ENCODE assay signal across 17 mouse cellular contexts in genomic region chr17:34172528-34172927, GRCm38 (mm10). TPM values are rescaled to one million over a fixed set of nuclear protein-coding genes. Genes with fewer than 3 reads are reported as not detected.
DNase-seq lines count a peak whose midpoint lies in the region; ATAC-seq and TF ChIP-seq lines count a peak whose summit lies in the region.
"Had no signal": no experiment of that assay in that cellular context is flagged by ENCODE, and none has a peak within 500 bp of the region (broad histone marks: within the 10 kb centered on the region; RNA-seq: fewer than 3 reads in every experiment).

No protein-coding gene starts in this region.

- 0 out of 2 replicates have a peak, but pooled peaks cover 4% of the 10 kb centered on the region for H3K9me3 ChIP-seq in intestine, postnatal 0 days (ENCODE audit: control insufficient read depth)
- peaks cover 16% of the 10 kb centered on the region for H3K9me3 ChIP-seq in intestine, embryonic 16.5 days (ENCODE audit: control insufficient read depth, low read length)
- no peaks in the 10 kb centered on the region for H3K9me3 ChIP-seq in midbrain, postnatal 0 days (ENCODE audit: low read length)
- peaks cover 13% of the 10 kb centered on the region; the same call in 1 of the 2 replicates for H3K9me3 ChIP-seq in midbrain, embryonic 13.5 days
- H3K9me3 ChIP-seq in MEL (replicated peaks; ENCODE audit: insufficient read depth, low read length): no peaks in the 10 kb centered on the region
- peaks cover 22% of the 10 kb centered on the region; the same call in 1 of the 2 replicates for H3K9me3 ChIP-seq in forebrain, embryonic 13.5 days (replicated peaks)
- H3K9me3 ChIP-seq: midbrain, embryonic 15.5 days had no signal

- H3K27ac ChIP-seq in intestine, postnatal 0 days (ENCODE audit: low read depth, low read length): no peak overlapping the region
- H3K27ac ChIP-seq in intestine, embryonic 16.5 days (ENCODE audit: low read length): no peak overlapping the region
- H3K27ac ChIP-seq in midbrain, postnatal 0 days (ENCODE audit: low read depth, low read length): no peak overlapping the region
- H3K27ac ChIP-seq in midbrain, embryonic 13.5 days: no peak overlapping the region
- no peak overlapping the region for H3K27ac ChIP-seq in MEL (ENCODE audit: control insufficient read depth, low read depth, low read length)
- H3K27ac ChIP-seq in forebrain, embryonic 13.5 days: no peak overlapping the region
- H3K27ac ChIP-seq: forebrain, embryonic 12.5 days; hindbrain, embryonic 14.5 days; midbrain, embryonic 15.5 days had no signal

- no peak overlapping the region for H3K4me2 ChIP-seq in intestine, postnatal 0 days (replicated peaks; ENCODE audit: low read depth)
- no peak overlapping the region for H3K4me2 ChIP-seq in intestine, embryonic 16.5 days (ENCODE audit: low read depth, low read length)
- H3K4me2 ChIP-seq in midbrain, postnatal 0 days (ENCODE audit: low read depth, low read length, poor library complexity, severe bottlenecking): no peak overlapping the region
- H3K4me2 ChIP-seq in midbrain, embryonic 13.5 days (replicated peaks): no peak overlapping the region
- H3K4me2 ChIP-seq in forebrain, embryonic 13.5 days: no peak overlapping the region
- H3K4me2 ChIP-seq: forebrain, embryonic 12.5 days; hindbrain, embryonic 14.5 days; midbrain, embryonic 15.5 days had no signal

- peak; percentile 42 for TF ChIP-seq CTCF in intestine, postnatal 0 days (IDR thresholded peaks at IDR 0.05; ENCODE audit: low read depth)
- 0 out of 2 replicates have a peak, but pooled peaks have one; percentile 17 for TF ChIP-seq CTCF in midbrain, postnatal 0 days (IDR thresholded peaks at IDR 0.05)
- TF ChIP-seq CTCF in MEL (IDR thresholded peaks at IDR 0.05 in 2 of 3, conservative IDR thresholded peaks at IDR 0.05 in 1 of 3; ENCODE audit: control insufficient read depth in 1 of 3, insufficient read depth in 1 of 3, low read depth in 2 of 3, low read length in 3 of 3, poor library complexity in 1 of 3, severe bottlenecking in 1 of 3): peak; percentile 17 to 47 (median 19); a peak in 3 of 6 replicates

- H3K4me3 ChIP-seq in intestine, postnatal 0 days (ENCODE audit: low read depth, low read length): no peak overlapping the region
- no peak overlapping the region for H3K4me3 ChIP-seq in intestine, embryonic 16.5 days (ENCODE audit: low read length)
- H3K4me3 ChIP-seq in midbrain, postnatal 0 days (ENCODE audit: low read depth, low read length): no peak overlapping the region
- no peak overlapping the region for H3K4me3 ChIP-seq in midbrain, embryonic 13.5 days (replicated peaks)
- no peak overlapping the region for H3K4me3 ChIP-seq in MEL (ENCODE audit: control insufficient read depth in 1 of 2, insufficient read depth in 1 of 2, low read depth in 2 of 2, low read length in 2 of 2)
- H3K4me3 ChIP-seq in forebrain, embryonic 13.5 days: no peak overlapping the region
- H3K4me3 ChIP-seq: forebrain, embryonic 12.5 days; midbrain, embryonic 15.5 days had no signal

- no peak for TF ChIP-seq POLR2A in MEL (IDR thresholded peaks at IDR 0.05; ENCODE audit: control insufficient read depth in 1 of 2, insufficient read depth in 1 of 2, low read depth in 1 of 2, low read length in 2 of 2, poor library complexity in 1 of 2)

- H3K27me3 ChIP-seq in intestine, postnatal 0 days (replicated peaks; ENCODE audit: control insufficient read depth, insufficient read depth, low read length): peaks cover 3% of the 10 kb centered on the region; the same call in 1 of the 2 replicates
- H3K27me3 ChIP-seq in intestine, embryonic 16.5 days (replicated peaks; ENCODE audit: control insufficient read depth, insufficient read depth, low read length): no peaks in the 10 kb centered on the region
- no peaks in the 10 kb centered on the region for H3K27me3 ChIP-seq in midbrain, postnatal 0 days (ENCODE audit: insufficient read depth, low read length)
- 0 out of 2 replicates have a peak, but pooled peaks cover 5% of the 10 kb centered on the region for H3K27me3 ChIP-seq in midbrain, embryonic 13.5 days
- H3K27me3 ChIP-seq in MEL (ENCODE audit: control insufficient read depth in 1 of 2, insufficient read depth in 2 of 2, low read length in 2 of 2): no peaks in the 10 kb centered on the region
- H3K27me3 ChIP-seq in forebrain, embryonic 13.5 days: peaks cover 10% of the 10 kb centered on the region; the same call in 1 of the 2 replicates

- no peaks in the 10 kb centered on the region for H3K36me3 ChIP-seq in intestine, postnatal 0 days (ENCODE audit: control insufficient read depth, insufficient read depth)
- no peaks in the 10 kb centered on the region for H3K36me3 ChIP-seq in intestine, embryonic 16.5 days (ENCODE audit: control insufficient read depth, insufficient read depth, low read length)
- H3K36me3 ChIP-seq in midbrain, postnatal 0 days (ENCODE audit: insufficient read depth, low read length): no peaks in the 10 kb centered on the region
- no peaks in the 10 kb centered on the region for H3K36me3 ChIP-seq in midbrain, embryonic 13.5 days
- H3K36me3 ChIP-seq in MEL (ENCODE audit: control insufficient read depth in 1 of 2, insufficient read depth in 2 of 2, low read length in 2 of 2): peaks cover 0 to 3% of the 10 kb centered on the region in 2 experiments; a peak in 2 of 4 replicates
- H3K36me3 ChIP-seq in forebrain, embryonic 13.5 days (ENCODE audit: poor library complexity, severe bottlenecking): no peaks in the 10 kb centered on the region
- H3K36me3 ChIP-seq: forebrain, embryonic 12.5 days; midbrain, embryonic 15.5 days had no signal

- H3K4me1 ChIP-seq in intestine, postnatal 0 days (replicated peaks; ENCODE audit: control insufficient read depth, insufficient read depth, low read length): no peaks in the 10 kb centered on the region
- no peaks in the 10 kb centered on the region for H3K4me1 ChIP-seq in intestine, embryonic 16.5 days (ENCODE audit: control insufficient read depth, insufficient read depth, low read length)
- no peaks in the 10 kb centered on the region for H3K4me1 ChIP-seq in midbrain, postnatal 0 days (ENCODE audit: insufficient read depth, low read length)
- no peaks in the 10 kb centered on the region for H3K4me1 ChIP-seq in midbrain, embryonic 13.5 days (replicated peaks)
- H3K4me1 ChIP-seq in MEL (ENCODE audit: control insufficient read depth in 1 of 2, insufficient read depth in 2 of 2, low read length in 2 of 2): 0 out of 4 replicates have a peak, but pooled peaks cover 0 to 3% of the 10 kb centered on the region in 2 experiments
- H3K4me1 ChIP-seq in forebrain, embryonic 13.5 days: no peaks in the 10 kb centered on the region
- H3K4me1 ChIP-seq: forebrain, embryonic 12.5 days; midbrain, embryonic 15.5 days had no signal

- 95% methylated on average over 5 of the region's 5 CpGs for WGBS in intestine, postnatal 0 days
- WGBS in intestine, embryonic 16.5 days: 96% methylated on average over 5 of the region's 5 CpGs
- WGBS in midbrain, postnatal 0 days: 97% methylated on average over 5 of the region's 5 CpGs
- WGBS in midbrain, embryonic 13.5 days: 98% methylated on average over 5 of the region's 5 CpGs
- WGBS in forebrain, embryonic 13.5 days: 96% methylated on average over 5 of the region's 5 CpGs

- TF ChIP-seq EP300 in MEL (IDR thresholded peaks at IDR 0.05; ENCODE audit: low read depth in 1 of 2, low read length in 2 of 2): no peak

- ATAC-seq in intestine, postnatal 0 days: no peak
- ATAC-seq in intestine, embryonic 16.5 days: no peak
- ATAC-seq in midbrain, postnatal 0 days (ENCODE audit: low FRiP score): no peak
- ATAC-seq in midbrain, embryonic 13.5 days: no peak
- ATAC-seq in forebrain, embryonic 13.5 days: no peak
- ATAC-seq: midbrain, embryonic 15.5 days had no signal

- no peak overlapping the region for H3K9ac ChIP-seq in intestine, postnatal 0 days (ENCODE audit: low read depth, low read length)
- no peak overlapping the region for H3K9ac ChIP-seq in intestine, embryonic 16.5 days (ENCODE audit: low read depth, low read length)
- no peak overlapping the region for H3K9ac ChIP-seq in midbrain, postnatal 0 days (replicated peaks; ENCODE audit: low read length, poor library complexity, severe bottlenecking)
- H3K9ac ChIP-seq in midbrain, embryonic 13.5 days (replicated peaks): no peak overlapping the region
- H3K9ac ChIP-seq in MEL (ENCODE audit: control insufficient read depth, low read depth, low read length, poor library complexity, severe bottlenecking): no peak overlapping the region
- H3K9ac ChIP-seq in forebrain, embryonic 13.5 days: no peak overlapping the region
- H3K9ac ChIP-seq: forebrain, embryonic 12.5 days; hindbrain, embryonic 14.5 days; midbrain, embryonic 15.5 days had no signal

- no peak; the same call in 1 of the 2 replicates for TF ChIP-seq RAD21 in MEL (IDR thresholded peaks at IDR 0.05; ENCODE audit: low read depth, low read length)

- H3K79me2 ChIP-seq in MEL (ENCODE audit: control insufficient read depth, insufficient read depth, low read length, poor library complexity): no peaks in the 10 kb centered on the region

- DNase-seq in midbrain, postnatal 0 days (ENCODE audit: low spot score): no peak
- peak; percentile 32 for DNase-seq in MEL (ENCODE audit: low read depth, low spot score)
- peak; percentile 57 for DNase-seq in naive thymus-derived CD4-positive, alpha-beta T cell, adult 2 months (ENCODE audit: low read depth)
- DNase-seq in urinary bladder, postnatal 25 days (ENCODE audit: low spot score): no peak
- DNase-seq: cerebellum, adult 11-12 months; heart, adult 11 months; kidney, adult 18-20 months; right cerebral cortex, postnatal 14 days had no signal

RNA-seq across cellular contexts. Expression of gene Tap1, which starts 14.8 kb away (rescaled TPM):
- polyA plus RNA-seq in intestine, postnatal 0 days (2015; fragmentation: Nextera tagmentation; extraction: Ambion mirVana): 14.1 and 15.0 TPM in 2 replicates
- 8.4 and 8.5 TPM in 2 replicates for polyA plus RNA-seq in intestine, embryonic 16.5 days (2015; fragmentation: Nextera tagmentation; extraction: Ambion mirVana)
- total RNA-seq in midbrain, postnatal 0 days (2014; rRNA removed): 7.1 and 16.5 TPM in 2 replicates
- 7.7 and 8.3 TPM in 2 replicates for polyA plus RNA-seq in midbrain, postnatal 0 days (2015; fragmentation: Nextera tagmentation; extraction: Ambion mirVana)
- polyA plus RNA-seq in midbrain, embryonic 13.5 days (2015; fragmentation: Nextera tagmentation; extraction: Ambion mirVana): 0.46 and 0.57 TPM in 2 replicates
- 24.6 and 30.7 TPM in 2 replicates for total RNA-seq in MEL (2012; rRNA removed)
- polyA plus RNA-seq in MEL (2012; ENCODE audit: insufficient read depth in 1 of 2, insufficient read length in 2 of 2, low read depth in 1 of 2, low replicate concordance in 2 of 2, missing spikeins in 1 of 2): 10 to 100 TPM in 1 of 2 experiments, not detected in 1; 46.6 TPM
- 0.84 and 0.94 TPM in 2 replicates for polyA plus RNA-seq in forebrain, embryonic 13.5 days (2015; fragmentation: Nextera tagmentation; extraction: Ambion mirVana)

RNA-seq across cellular contexts. Expression of gene Psmb9, which starts 15.0 kb away (rescaled TPM):
- 36.8 and 37.7 TPM in 2 replicates for polyA plus RNA-seq in intestine, postnatal 0 days (2015; fragmentation: Nextera tagmentation; extraction: Ambion mirVana)
- 13.4 and 15.3 TPM in 2 replicates for polyA plus RNA-seq in intestine, embryonic 16.5 days (2015; fragmentation: Nextera tagmentation; extraction: Ambion mirVana)
- 0.99 and 1.1 TPM in 2 replicates for total RNA-seq in midbrain, postnatal 0 days (2014; rRNA removed)
- polyA plus RNA-seq in midbrain, postnatal 0 days (2015; fragmentation: Nextera tagmentation; extraction: Ambion mirVana): 2.0 and 3.3 TPM in 2 replicates
- polyA plus RNA-seq in midbrain, embryonic 13.5 days (2015; fragmentation: Nextera tagmentation; extraction: Ambion mirVana): 0.73 and 1.5 TPM in 2 replicates
- total RNA-seq in MEL (2012; rRNA removed): 23.3 and 24.9 TPM in 2 replicates
- 10 to 100 TPM in 1 of 2 experiments, not detected in 1; 14.7 TPM for polyA plus RNA-seq in MEL (2012; ENCODE audit: insufficient read depth in 1 of 2, insufficient read length in 2 of 2, low read depth in 1 of 2, low replicate concordance in 2 of 2, missing spikeins in 1 of 2)
- 0.43 and 0.73 TPM in 2 replicates for polyA plus RNA-seq in forebrain, embryonic 13.5 days (2015; fragmentation: Nextera tagmentation; extraction: Ambion mirVana)

RNA-seq across cellular contexts. Expression of gene H2-DMb1, which starts 19.7 kb away (rescaled TPM):
- polyA plus RNA-seq in intestine, postnatal 0 days (2015; fragmentation: Nextera tagmentation; extraction: Ambion mirVana): 5.1 and 6.4 TPM in 2 replicates
- 3.0 and 3.6 TPM in 2 replicates for polyA plus RNA-seq in intestine, embryonic 16.5 days (2015; fragmentation: Nextera tagmentation; extraction: Ambion mirVana)
- total RNA-seq in midbrain, postnatal 0 days (2014; rRNA removed): 0.47 and 4.7 TPM in 2 replicates
- polyA plus RNA-seq in midbrain, postnatal 0 days (2015; fragmentation: Nextera tagmentation; extraction: Ambion mirVana): 1.6 and 2.3 TPM in 2 replicates
- polyA plus RNA-seq in midbrain, embryonic 13.5 days (2015; fragmentation: Nextera tagmentation; extraction: Ambion mirVana): 0.43 TPM in 1 of 2 replicates, not detected in the other
- total RNA-seq in MEL (2012; rRNA removed): not detected in 2 replicates
- under 1 TPM in 1 of 2 experiments, not detected in 1; 0.67 TPM for polyA plus RNA-seq in MEL (2012; ENCODE audit: insufficient read depth in 1 of 2, insufficient read length in 2 of 2, low read depth in 1 of 2, low replicate concordance in 2 of 2, missing spikeins in 1 of 2)
- polyA plus RNA-seq in forebrain, embryonic 13.5 days (2015; fragmentation: Nextera tagmentation; extraction: Ambion mirVana): 0.20 TPM in 1 of 2 replicates, not detected in the other
- polyA plus RNA-seq: C2C12; neural tube, embryonic 11.5 days had no signal

RNA-seq across cellular contexts. Expression of gene Psmb8, which starts 25.0 kb away (rescaled TPM):
- polyA plus RNA-seq in intestine, postnatal 0 days (2015; fragmentation: Nextera tagmentation; extraction: Ambion mirVana): 82.4 and 86.4 TPM in 2 replicates
- polyA plus RNA-seq in intestine, embryonic 16.5 days (2015; fragmentation: Nextera tagmentation; extraction: Ambion mirVana): 20.7 and 23.1 TPM in 2 replicates
- total RNA-seq in midbrain, postnatal 0 days (2014; rRNA removed): 1.7 and 2.8 TPM in 2 replicates
- polyA plus RNA-seq in midbrain, postnatal 0 days (2015; fragmentation: Nextera tagmentation; extraction: Ambion mirVana): 4.2 and 5.3 TPM in 2 replicates
- polyA plus RNA-seq in midbrain, embryonic 13.5 days (2015; fragmentation: Nextera tagmentation; extraction: Ambion mirVana): 1.5 and 2.4 TPM in 2 replicates
- 129 and 144 TPM in 2 replicates for total RNA-seq in MEL (2012; rRNA removed)
- polyA plus RNA-seq in MEL (2012; ENCODE audit: insufficient read depth in 1 of 2, insufficient read length in 2 of 2, low read depth in 1 of 2, low replicate concordance in 2 of 2, missing spikeins in 1 of 2): 100 to 1,000 TPM in 1 of 2 experiments, not detected in 1; 133 TPM
- polyA plus RNA-seq in forebrain, embryonic 13.5 days (2015; fragmentation: Nextera tagmentation; extraction: Ambion mirVana): 0.65 and 1.6 TPM in 2 replicates

RNA-seq across cellular contexts. Expression of gene H2-DMb2, which starts 29.4 kb away (rescaled TPM):
- 0.97 and 0.98 TPM in 2 replicates for polyA plus RNA-seq in intestine, postnatal 0 days (2015; fragmentation: Nextera tagmentation; extraction: Ambion mirVana)
- polyA plus RNA-seq in intestine, embryonic 16.5 days (2015; fragmentation: Nextera tagmentation; extraction: Ambion mirVana): 0.87 and 0.99 TPM in 2 replicates
- 0.16 and 0.47 TPM in 2 replicates for total RNA-seq in midbrain, postnatal 0 days (2014; rRNA removed)
- polyA plus RNA-seq in midbrain, postnatal 0 days (2015; fragmentation: Nextera tagmentation; extraction: Ambion mirVana): 1.4 and 1.6 TPM in 2 replicates
- polyA plus RNA-seq in midbrain, embryonic 13.5 days (2015; fragmentation: Nextera tagmentation; extraction: Ambion mirVana): 0.14 and 0.32 TPM in 2 replicates
- total RNA-seq in MEL (2012; rRNA removed): 0.77 and 0.82 TPM in 2 replicates
- polyA plus RNA-seq in MEL (2012; ENCODE audit: insufficient read depth in 1 of 2, insufficient read length in 2 of 2, low read depth in 1 of 2, low replicate concordance in 2 of 2, missing spikeins in 1 of 2): 1 to 10 TPM in 1 of 2 experiments, not detected in 1; 1.5 TPM
- 0.20 TPM in 1 of 2 replicates, not detected in the other for polyA plus RNA-seq in forebrain, embryonic 13.5 days (2015; fragmentation: Nextera tagmentation; extraction: Ambion mirVana)
- polyA plus RNA-seq: C2C12; forebrain, embryonic 12.5 days; hindbrain, embryonic 14.5 days; neural tube, embryonic 11.5 days had no signal

Comparison
In these comparisons a context has a peak if more than half of its experiments do, and no peak if none do; other contexts are left out.
1. DNase-seq: peak in MEL (single experiment) and naive thymus-derived CD4-positive, alpha-beta T cell, adult 2 months (single experiment); none in midbrain, postnatal 0 days (single experiment) and urinary bladder, postnatal 25 days (single experiment).
2. Peak in every context shown above with its lines, with median percentiles within 50 percentile points of each other: CTCF ChIP-seq.